Mouse (Mus musculus): ENCODE measurements around the gene Oasl1.
A peak's percentile ranks its signal among the peaks of the same experiment; 100 is the strongest.

The Oasl1 gene

GRCm38 (mm10) chr5:114969609-114970215, 46.7 kb downstream of the Oasl1 start:
- DNase-seq: no peak

DNA sequence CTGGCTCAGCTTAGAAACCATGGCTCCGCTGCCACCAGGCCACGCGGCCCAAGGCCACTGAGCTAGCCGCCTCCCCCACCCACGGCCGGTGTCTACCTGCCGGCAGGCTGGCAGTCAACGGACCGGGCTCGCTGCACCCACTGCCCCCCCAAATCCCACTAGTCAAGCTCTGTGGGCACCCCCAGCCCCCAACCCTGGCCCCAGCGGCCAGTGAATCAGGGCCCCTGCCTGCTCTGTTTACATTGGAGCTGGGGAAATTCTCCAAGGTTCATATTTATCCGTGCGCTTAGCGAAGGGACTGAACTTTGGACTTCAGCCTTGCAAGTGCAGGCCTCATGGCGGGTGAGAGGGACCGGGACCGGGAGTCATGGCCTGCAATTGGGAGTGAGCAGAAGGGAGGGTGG, 47.8 kb downstream of the Oasl1 start, which contains the start of gene Hnf1a:
Gene Hnf1a (minus strand): TSS at position 271 of the 404 bp plus-strand sequence.
- peak; percentile 71 for DNase-seq

GRCm38 (mm10) chr5:114972201-114972600, 49.2 kb downstream of the Oasl1 start:
- no peak for DNase-seq

DNA sequence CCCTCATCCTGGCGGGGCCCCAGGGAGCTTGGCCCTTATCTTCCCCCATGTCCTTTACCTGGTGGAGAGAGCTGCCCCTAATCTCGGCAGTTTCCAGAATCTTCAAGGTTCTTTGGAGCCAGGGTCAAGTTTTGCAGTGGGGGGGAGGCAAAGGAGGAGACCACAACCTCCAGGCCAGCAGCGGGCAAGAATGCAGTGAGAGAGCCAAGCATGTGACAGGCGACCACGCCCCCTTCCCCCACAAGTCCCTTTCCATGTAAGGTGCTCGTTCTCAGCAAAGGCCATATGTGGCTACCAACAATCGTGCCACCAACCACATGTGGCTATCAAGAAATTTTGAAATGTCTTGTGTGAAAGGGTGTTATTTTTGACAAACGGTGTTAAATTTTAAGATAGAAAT, 50.1 kb downstream of the Oasl1 start:
- DNase-seq: peak; percentile 53

DNA sequence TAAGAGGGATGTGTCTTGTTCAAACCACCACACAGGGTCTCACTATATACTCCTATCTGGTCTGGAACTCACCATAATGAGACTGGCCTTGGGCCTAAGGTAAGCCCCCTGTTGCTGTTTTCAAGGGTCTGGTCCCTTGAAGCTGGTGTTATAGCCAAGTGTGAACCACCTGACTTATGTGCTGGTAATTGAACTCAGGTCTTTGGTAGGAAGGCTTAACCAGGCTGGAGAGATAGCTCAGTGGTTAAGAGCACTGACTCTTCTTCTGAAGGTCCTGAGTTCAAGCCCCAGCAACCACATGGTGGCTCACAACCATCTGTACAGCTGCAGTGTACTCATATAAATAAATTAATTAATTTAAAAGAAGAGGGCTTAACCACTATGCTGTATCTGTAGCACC, 53.9 kb downstream of the Oasl1 start:
- no peak for DNase-seq

- peak; percentile 53 for DNase-seq
Measured at GRCm38 (mm10) chr5:114978473-114978872, 55.4 kb downstream of the Oasl1 start.

DNA sequence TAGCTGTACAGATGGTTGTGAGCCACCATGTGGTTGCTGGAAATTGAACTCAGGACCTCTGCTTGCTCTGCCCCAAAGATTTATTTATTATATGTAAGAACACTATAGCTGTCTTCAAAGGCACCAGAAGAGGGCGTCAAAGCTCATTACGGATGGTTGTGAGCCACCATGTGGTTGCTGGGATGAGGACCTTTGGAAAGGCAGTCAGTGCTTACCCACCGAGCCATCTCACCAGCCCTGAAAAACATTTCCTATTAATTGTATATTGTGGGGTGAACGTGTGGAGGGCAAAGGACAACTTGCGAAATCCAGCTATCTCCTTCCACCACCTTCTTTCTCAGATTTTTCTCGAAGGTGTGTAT, 55.8 kb downstream of the Oasl1 start:
- peak; percentile 37 for DNase-seq

GRCm38 (mm10) chr5:114979250-114980121, 56.4 kb downstream of the Oasl1 start:
- peak; percentile 78 for DNase-seq

- no peak for DNase-seq
Measured at GRCm38 (mm10) chr5:114980122-114980748, 57.2 kb downstream of the Oasl1 start.

DNA sequence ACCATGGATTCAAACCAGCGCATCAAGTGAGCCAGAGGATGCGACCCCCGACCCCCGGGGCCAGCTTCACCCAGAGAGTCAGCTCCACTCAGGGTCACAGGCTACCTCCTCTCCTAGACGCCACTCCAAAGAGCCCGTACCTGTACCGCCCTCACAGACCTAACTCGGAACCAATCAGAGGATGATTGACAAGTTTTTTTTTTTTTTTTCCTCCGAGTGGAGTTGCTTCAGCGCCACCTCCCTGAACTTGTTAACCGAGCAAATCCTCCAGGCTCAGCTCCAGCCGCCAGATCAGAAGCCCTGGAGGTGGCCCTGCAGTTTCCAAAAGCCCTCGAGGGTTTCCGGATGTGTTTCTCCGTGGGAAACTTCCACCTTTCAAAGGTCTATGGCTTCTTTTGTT, 59.0 kb downstream of the Oasl1 start:
- DNase-seq: no peak

DNA sequence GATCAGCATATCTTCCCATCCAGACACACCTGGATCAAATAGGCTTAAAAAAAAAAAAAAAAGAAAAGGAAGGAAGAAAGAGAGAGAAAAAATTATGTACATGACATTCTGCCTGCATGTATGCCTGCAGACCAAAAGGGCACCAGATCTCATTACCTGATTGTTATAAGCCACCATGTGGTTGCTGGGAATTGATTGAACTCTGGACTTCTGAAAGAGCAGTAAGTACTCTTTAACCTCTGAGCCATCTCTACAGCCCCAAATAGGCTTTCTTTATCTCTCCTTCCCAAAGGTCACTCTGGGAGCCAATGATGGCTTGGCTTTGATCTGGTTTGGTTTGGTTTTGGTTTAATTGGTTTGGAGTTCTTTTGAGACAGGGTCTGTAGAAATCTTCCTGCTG, 62.0 kb downstream of the Oasl1 start:
- DNase-seq: no peak
